Comparison of ENCODE assay signal across 12 mouse cellular contexts in genomic region chr3:116737326-116737731, GRCm38 (mm10). TPM values are rescaled to one million over a fixed set of nuclear protein-coding genes. Genes with fewer than 3 reads are reported as not detected.
A peak's percentile ranks its signal among the peaks of the same experiment; 100 is the strongest.
DNase-seq lines count a peak whose midpoint lies in the region; ATAC-seq and TF ChIP-seq lines count a peak whose summit lies in the region.
"Had no signal": no experiment of that assay in that cellular context is flagged by ENCODE, and none has a peak within 500 bp of the region (broad histone marks: within the 10 kb centered on the region; RNA-seq: fewer than 3 reads in every experiment).

No protein-coding gene starts in this region.

- no peaks in the 10 kb centered on the region for H3K4me1 ChIP-seq in forebrain, postnatal 0 days (ENCODE audit: insufficient read depth)
- H3K4me1 ChIP-seq in forebrain, embryonic 13.5 days = no peaks in the 10 kb centered on the region
- H3K4me1 ChIP-seq in liver, embryonic 14.5 days (replicated peaks; ENCODE audit: control insufficient read depth in 2 of 2, insufficient read depth in 2 of 2, low read length in 1 of 2) = no peaks in the 10 kb centered on the region
- no peaks in the 10 kb centered on the region for H3K4me1 ChIP-seq in stomach, postnatal 0 days (replicated peaks; ENCODE audit: control insufficient read depth, insufficient read depth)
- H3K4me1 ChIP-seq: embryonic facial prominence, embryonic 12.5 days; heart, embryonic 13.5 days had no signal

- TF ChIP-seq CTCF in forebrain, postnatal 0 days (IDR thresholded peaks at IDR 0.05; ENCODE audit: low read depth) = 0 out of 2 replicates have a peak, but pooled peaks have one; percentile 18
- no peak; the same call in 1 of the 2 replicates for TF ChIP-seq CTCF in liver, embryonic 14.5 days (IDR thresholded peaks at IDR 0.05; ENCODE audit: low read depth)
- TF ChIP-seq CTCF in stomach, postnatal 0 days (IDR thresholded peaks at IDR 0.05; ENCODE audit: low read depth) = peak; percentile 29; the same call in 1 of the 2 replicates

- no peak overlapping the region for H3K9ac ChIP-seq in forebrain, postnatal 0 days
- H3K9ac ChIP-seq in forebrain, embryonic 13.5 days = no peak overlapping the region
- no peak overlapping the region for H3K9ac ChIP-seq in liver, embryonic 14.5 days (replicated peaks)
- no peak overlapping the region for H3K9ac ChIP-seq in stomach, postnatal 0 days (ENCODE audit: low read length)
- H3K9ac ChIP-seq: embryonic facial prominence, embryonic 12.5 days; heart, embryonic 13.5 days had no signal

- no peak for TF ChIP-seq EP300 in liver, embryonic 14.5 days (IDR thresholded peaks at IDR 0.05; ENCODE audit: low read depth)
- no peak for TF ChIP-seq EP300 in stomach, postnatal 0 days (optimal IDR thresholded peaks at IDR 0.05)

- DNase-seq in forebrain, postnatal 0 days = no peak
- peak; percentile 39 for DNase-seq in urinary bladder, postnatal 14 days (ENCODE audit: low spot score)
- no peak for DNase-seq in urinary bladder, postnatal 4 days (ENCODE audit: low spot score in 2 of 2)
- DNase-seq in liver, embryonic 14.5 days (ENCODE audit: low read depth in 3 of 3, low spot score in 3 of 3) = peak in 1 of 3 experiments; percentile 14
- DNase-seq in stomach, postnatal 0 days (ENCODE audit: low spot score) = no peak
- no peak for DNase-seq in thymus, postnatal 14 days
- no peak for DNase-seq in heart, postnatal 25 days (ENCODE audit: low spot score)

- WGBS in forebrain, postnatal 0 days = 75% methylated on average over 8 of the region's 8 CpGs
- WGBS in forebrain, embryonic 13.5 days = 79% methylated on average over 8 of the region's 8 CpGs
- WGBS in liver, embryonic 14.5 days (ENCODE audit: insufficient replicate concordance) = 47% methylated on average over 8 of the region's 8 CpGs
- 72% methylated on average over 8 of the region's 8 CpGs for WGBS in stomach, postnatal 0 days

- no peak overlapping the region for H3K4me2 ChIP-seq in forebrain, postnatal 0 days (ENCODE audit: low read depth)
- H3K4me2 ChIP-seq in forebrain, embryonic 13.5 days = no peak overlapping the region
- no peak overlapping the region for H3K4me2 ChIP-seq in liver, embryonic 14.5 days (ENCODE audit: low read depth)
- no peak overlapping the region for H3K4me2 ChIP-seq in stomach, postnatal 0 days (replicated peaks; ENCODE audit: low read depth)
- H3K4me2 ChIP-seq: embryonic facial prominence, embryonic 12.5 days; heart, embryonic 13.5 days had no signal

- H3K4me3 ChIP-seq in forebrain, postnatal 0 days (ENCODE audit: low read depth, low read length) = no peak overlapping the region
- H3K4me3 ChIP-seq in forebrain, embryonic 13.5 days = no peak overlapping the region
- H3K4me3 ChIP-seq in liver, embryonic 14.5 days (ENCODE audit: insufficient read depth in 1 of 2, low read depth in 2 of 2, low read length in 2 of 2) = no peak overlapping the region
- no peak overlapping the region for H3K4me3 ChIP-seq in stomach, postnatal 0 days (ENCODE audit: low read depth, low read length)
- H3K4me3 ChIP-seq: embryonic facial prominence, embryonic 12.5 days; heart, embryonic 13.5 days had no signal

- no peaks in the 10 kb centered on the region for H3K36me3 ChIP-seq in forebrain, postnatal 0 days (ENCODE audit: insufficient read depth)
- no peaks in the 10 kb centered on the region for H3K36me3 ChIP-seq in forebrain, embryonic 13.5 days (ENCODE audit: poor library complexity, severe bottlenecking)
- no peaks in the 10 kb centered on the region for H3K36me3 ChIP-seq in liver, embryonic 14.5 days (replicated peaks; ENCODE audit: control insufficient read depth, insufficient read depth, low read depth)
- no peaks in the 10 kb centered on the region for H3K36me3 ChIP-seq in stomach, postnatal 0 days (ENCODE audit: control insufficient read depth, insufficient read depth, low read length)
- H3K36me3 ChIP-seq: embryonic facial prominence, embryonic 12.5 days had no signal

- no peak for ATAC-seq in forebrain, postnatal 0 days
- ATAC-seq in forebrain, embryonic 13.5 days = no peak
- ATAC-seq in liver, embryonic 14.5 days (ENCODE audit: insufficient read depth) = peak; percentile 59; the same call in 1 of the 2 replicates
- 0 out of 2 replicates have a peak, but pooled peaks have one; percentile 50 for ATAC-seq in stomach, postnatal 0 days (ENCODE audit: low FRiP score, low TSS enrichment)

- H3K27me3 ChIP-seq in forebrain, postnatal 0 days (ENCODE audit: insufficient read depth, low read length) = no peaks in the 10 kb centered on the region
- no peaks in the 10 kb centered on the region for H3K27me3 ChIP-seq in forebrain, embryonic 13.5 days
- no peaks in the 10 kb centered on the region for H3K27me3 ChIP-seq in liver, embryonic 14.5 days (ENCODE audit: control insufficient read depth, insufficient read depth, low read length)
- no peaks in the 10 kb centered on the region for H3K27me3 ChIP-seq in stomach, postnatal 0 days (ENCODE audit: control insufficient read depth, insufficient read depth, low read length)
- H3K27me3 ChIP-seq: embryonic facial prominence, embryonic 12.5 days; heart, embryonic 13.5 days had no signal

- no peaks in the 10 kb centered on the region for H3K9me3 ChIP-seq in forebrain, postnatal 0 days (ENCODE audit: low read length)
- H3K9me3 ChIP-seq in forebrain, embryonic 13.5 days (replicated peaks) = no peaks in the 10 kb centered on the region
- H3K9me3 ChIP-seq in liver, embryonic 14.5 days (ENCODE audit: control insufficient read depth, low read length) = no peaks in the 10 kb centered on the region
- H3K9me3 ChIP-seq in stomach, postnatal 0 days (ENCODE audit: control insufficient read depth, low read length) = no peaks in the 10 kb centered on the region
- H3K9me3 ChIP-seq: embryonic facial prominence, embryonic 12.5 days had no signal

- no peak overlapping the region for H3K27ac ChIP-seq in forebrain, postnatal 0 days (ENCODE audit: low read depth, low read length)
- H3K27ac ChIP-seq in forebrain, embryonic 13.5 days = no peak overlapping the region
- no peak overlapping the region for H3K27ac ChIP-seq in liver, embryonic 14.5 days
- no peak overlapping the region for H3K27ac ChIP-seq in stomach, postnatal 0 days (replicated peaks)
- H3K27ac ChIP-seq: embryonic facial prominence, embryonic 12.5 days; heart, embryonic 13.5 days; macrophage had no signal

- intact Hi-C loops in heart, postnatal 25 days (cut with DNase I) = no loop called here

RNA-seq across cellular contexts. Expression of gene Slc35a3, which starts 24.7 kb away (rescaled TPM):
- 14.1 and 21.9 TPM in 2 replicates for total RNA-seq in forebrain, postnatal 0 days (2014; rRNA removed)
- 3.7 and 4.8 TPM in 2 replicates for polyA plus RNA-seq in forebrain, postnatal 0 days (2015; fragmentation: Nextera tagmentation; extraction: Ambion mirVana)
- 5.3 and 6.0 TPM in 2 replicates for polyA plus RNA-seq in forebrain, embryonic 13.5 days (2015; fragmentation: Nextera tagmentation; extraction: Ambion mirVana)
- 6.1 and 7.6 TPM in 2 replicates for polyA plus RNA-seq in liver, embryonic 14.5 days (2012; rRNA removed)
- 6.0 and 6.5 TPM in 2 replicates for polyA plus RNA-seq in liver, embryonic 14.5 days (2014; fragmentation: Nextera tagmentation; extraction: Ambion mirVana)
- 25.2 and 25.3 TPM in 2 replicates for polyA plus RNA-seq in stomach, postnatal 0 days (2015; fragmentation: Nextera tagmentation; extraction: Ambion mirVana)
- total RNA-seq in heart, postnatal 25 days (2021) = 10 to 100 TPM; 13.9 to 14.6 TPM

RNA-seq across cellular contexts. Expression of gene Gm43191, which starts 56.3 kb away (rescaled TPM):
- total RNA-seq in forebrain, postnatal 0 days (2014; rRNA removed) = not detected in 2 replicates
- polyA plus RNA-seq in forebrain, postnatal 0 days (2015; fragmentation: Nextera tagmentation; extraction: Ambion mirVana) = not detected in 2 replicates
- polyA plus RNA-seq in forebrain, embryonic 13.5 days (2015; fragmentation: Nextera tagmentation; extraction: Ambion mirVana) = 0.33 TPM in 1 of 2 replicates, not detected in the other
- not detected in 2 replicates for polyA plus RNA-seq in liver, embryonic 14.5 days (2012; rRNA removed)
- polyA plus RNA-seq in liver, embryonic 14.5 days (2014; fragmentation: Nextera tagmentation; extraction: Ambion mirVana) = not detected in 2 replicates
- not detected in 2 replicates for polyA plus RNA-seq in stomach, postnatal 0 days (2015; fragmentation: Nextera tagmentation; extraction: Ambion mirVana)
- total RNA-seq in heart, postnatal 25 days (2021) = 1 to 10 TPM in 1 of 2 experiments, under 1 TPM in 1; 0.86 to 1.3 TPM
- total RNA-seq: neutrophil, adult 5-6 weeks had no signal
- polyA plus RNA-seq: embryonic facial prominence, embryonic 12.5 days; heart, embryonic 13.5 days; macrophage had no signal

Comparison
In these comparisons a context has a peak if more than half of its experiments do, and no peak if none do; other contexts are left out.
1. ATAC-seq: peak in liver, embryonic 14.5 days (single experiment) and stomach, postnatal 0 days (single experiment); none in forebrain, postnatal 0 days (single experiment) and forebrain, embryonic 13.5 days (single experiment).